Mouse (Mus musculus) thymus, adult 2 months (tissue): ENCODE measurements around the gene Zyx.

Experiments
- CTCF ChIP-seq: fragments of 200-500 bp; IDR thresholded peaks from 2 replicates; pipeline ENCODE4 v1.5.1; 2012; ENCODE audit warnings: mild to moderate bottlenecking, control low read depth, low read length, moderate library complexity, borderline replicate concordance; ENCODE audit not compliant: control insufficient read depth, poor library complexity, insufficient read depth; ENCODE audit errors: extremely low read depth
- POLR2A ChIP-seq: fragments of 200-500 bp; IDR thresholded peaks from 2 replicates; pipeline ENCODE4 v1.6.1; 2012; ENCODE audit warnings: mild to moderate bottlenecking, low read length, control low read depth, moderate library complexity; ENCODE audit not compliant: control insufficient read depth, poor library complexity, insufficient read depth; ENCODE audit errors: extremely low read depth

- no peak for TF ChIP-seq CTCF
- no peak for TF ChIP-seq POLR2A
These were observed 15.2 kb downstream of the Zyx start for GRCm38 (mm10) chr6:42364607-42365006.
